Comparison of ENCODE assay signal across 8 mouse cellular contexts in the genomic region with DNA sequence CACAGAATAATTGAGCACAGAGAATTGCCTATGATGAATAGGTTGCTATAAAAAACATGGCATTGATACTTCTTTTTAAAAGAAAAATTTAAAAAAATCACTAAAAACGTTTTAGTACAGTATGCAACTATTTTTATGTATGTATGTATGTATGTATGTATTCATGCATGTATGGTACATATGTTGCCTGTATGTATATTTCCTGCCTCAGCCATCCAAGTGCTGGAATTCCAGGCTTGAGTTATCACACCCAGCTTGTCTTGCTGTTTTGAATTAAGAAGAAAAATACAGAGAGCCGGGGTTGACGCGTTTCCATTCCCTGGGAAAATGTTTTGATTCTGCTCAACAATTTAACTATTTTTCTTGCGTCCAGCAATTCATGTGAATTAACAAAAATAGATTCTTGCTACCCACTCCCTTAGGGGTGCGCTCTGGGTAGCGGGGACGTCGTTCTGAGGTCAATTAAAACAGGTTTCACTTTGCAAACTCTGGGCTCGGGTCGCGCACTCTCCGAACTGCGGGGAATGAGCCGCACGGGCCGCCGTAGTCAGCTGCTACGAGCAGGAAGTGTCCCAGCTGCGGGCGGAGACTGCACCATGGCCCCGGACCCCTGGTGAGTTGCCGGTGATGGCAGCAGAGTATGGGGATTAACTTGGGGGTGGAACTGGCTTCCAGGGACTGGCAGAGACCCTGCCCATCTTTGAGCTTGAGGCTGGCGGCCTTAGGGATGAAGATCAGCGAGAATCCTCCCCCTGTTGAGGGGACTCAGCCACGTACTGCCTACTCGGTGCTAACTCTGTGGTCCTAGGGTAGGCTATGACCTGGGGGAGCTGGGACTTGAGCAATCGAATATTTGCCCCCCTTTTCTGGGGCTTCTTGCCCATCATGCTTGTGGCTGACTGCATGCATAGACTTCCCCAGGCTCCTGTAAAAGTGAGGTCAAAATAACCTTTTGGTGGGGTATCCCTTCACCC. TPM values are rescaled to one million over a fixed set of nuclear protein-coding genes. Genes with fewer than 3 reads are reported as not detected.
DNase-seq lines count a peak whose midpoint lies in the region; ATAC-seq and TF ChIP-seq lines count a peak whose summit lies in the region.

Gene Stx8 (plus strand): TSS at position 289 of the 974 bp plus-strand sequence.

- H3K27me3 ChIP-seq in forebrain, embryonic 15.5 days = no peaks in the 10 kb centered on the region
- H3K27me3 ChIP-seq in lung, embryonic 14.5 days (ENCODE audit: insufficient read depth, low read length) = no peaks in the 10 kb centered on the region
- H3K27me3 ChIP-seq in thymus, adult 2 months (ENCODE audit: control insufficient read depth, insufficient read depth, low read length) = no peaks in the 10 kb centered on the region

- H3K4me2 ChIP-seq in forebrain, embryonic 15.5 days (replicated peaks) = peak within 1 kb of the TSS; percentile 91
- H3K4me2 ChIP-seq in lung, embryonic 14.5 days = peak within 1 kb of the TSS; percentile 85

- H3K4me3 ChIP-seq in forebrain, embryonic 15.5 days = peak within 1 kb of the TSS; percentile 95
- peak within 1 kb of the TSS; percentile 95 for H3K4me3 ChIP-seq in layer of hippocampus, adult 2 months
- H3K4me3 ChIP-seq in lung, embryonic 14.5 days (ENCODE audit: low read depth, low read length) = peak within 1 kb of the TSS; percentile 64
- H3K4me3 ChIP-seq in olfactory bulb, adult 2 months (ENCODE audit: insufficient read depth, low read depth, low read length) = peak within 1 kb of the TSS; percentile 77
- peak within 1 kb of the TSS; percentile 98 for H3K4me3 ChIP-seq in thymus, adult 2 months (ENCODE audit: control insufficient read depth, insufficient read depth, low read length)

- intact Hi-C loops in heart, postnatal 36 days (cut with DNase I) = loop anchor here (2.0 kb wide), 1 partner anchor 69 kb away; no protein-coding TSS in a partner anchor

- DNase-seq in ES-CJ7 (ENCODE audit: low read depth, low spot score) = peak; percentile 88
- peak; percentile 86 for DNase-seq in cerebellum, adult 11 months
- DNase-seq in heart, postnatal 36 days = peak; percentile 95 to 99
- DNase-seq in layer of hippocampus, adult 2 months (ENCODE audit: low spot score in 2 of 2) = peak; percentile 86 to 93
- peak; percentile 94 for DNase-seq in lung, embryonic 14.5 days
- DNase-seq in thymus, adult 2 months = peak; percentile 97

- under 1% methylated on average over 28 of the region's 28 CpGs for WGBS in forebrain, embryonic 15.5 days
- WGBS in lung, embryonic 14.5 days = under 1% methylated on average over 28 of the region's 28 CpGs
- under 1% methylated on average over 28 of the region's 28 CpGs for WGBS in olfactory bulb, adult 2 months
- WGBS in thymus, adult 2 months = under 1% methylated on average over 28 of the region's 28 CpGs

- TF ChIP-seq POLR2A in olfactory bulb, adult 2 months (IDR thresholded peaks at IDR 0.05; ENCODE audit: insufficient read depth, low read depth, low read length) = peak; percentile 40; the same call in 1 of the 2 replicates
- TF ChIP-seq POLR2A in thymus, adult 2 months (IDR thresholded peaks at IDR 0.05; ENCODE audit: control insufficient read depth, extremely low read depth, insufficient read depth, low read length, poor library complexity) = peak; percentile 28; the same call in 1 of the 2 replicates

- H3K4me1 ChIP-seq in forebrain, embryonic 15.5 days = peaks cover 23% of the 10 kb centered on the region
- H3K4me1 ChIP-seq in lung, embryonic 14.5 days (ENCODE audit: insufficient read depth) = no peaks in the 10 kb centered on the region
- H3K4me1 ChIP-seq in olfactory bulb, adult 2 months (ENCODE audit: control insufficient read depth, insufficient read depth, low read length) = peaks cover 10% of the 10 kb centered on the region
- H3K4me1 ChIP-seq in thymus, adult 2 months (replicated peaks; ENCODE audit: control insufficient read depth, insufficient read depth, low read length) = peaks cover 7% of the 10 kb centered on the region; the same call in 1 of the 2 replicates

- 0 out of 2 replicates have a peak, but pooled peaks cover 3% of the 10 kb centered on the region for H3K36me3 ChIP-seq in forebrain, embryonic 15.5 days
- H3K36me3 ChIP-seq in lung, embryonic 14.5 days (ENCODE audit: insufficient read depth) = peaks cover 9% of the 10 kb centered on the region; the same call in 1 of the 2 replicates
- no peaks in the 10 kb centered on the region; the same call in 1 of the 2 replicates for H3K36me3 ChIP-seq in thymus, adult 2 months (ENCODE audit: control insufficient read depth, insufficient read depth, low read length)

- H3K9ac ChIP-seq in forebrain, embryonic 15.5 days (replicated peaks) = peak within 1 kb of the TSS; percentile 88
- H3K9ac ChIP-seq in lung, embryonic 14.5 days = peak within 1 kb of the TSS; percentile 76

- TF ChIP-seq CTCF in layer of hippocampus, adult 2 months (conservative IDR thresholded peaks at IDR 0.05) = no peak
- no peak for TF ChIP-seq CTCF in lung, embryonic 14.5 days (IDR thresholded peaks at IDR 0.05; ENCODE audit: low read depth)
- no peak for TF ChIP-seq CTCF in olfactory bulb, adult 2 months (IDR thresholded peaks at IDR 0.05; ENCODE audit: insufficient read depth, low read depth, low read length)
- TF ChIP-seq CTCF in thymus, adult 2 months (IDR thresholded peaks at IDR 0.05; ENCODE audit: borderline replicate concordance, control insufficient read depth, extremely low read depth, insufficient read depth, low read length, poor library complexity) = peak; percentile 48; the same call in 1 of the 2 replicates

- H3K27ac ChIP-seq in forebrain, embryonic 15.5 days (replicated peaks) = no peak within 1 kb of the TSS
- peak within 1 kb of the TSS; percentile 80 for H3K27ac ChIP-seq in layer of hippocampus, adult 2 months
- peak within 1 kb of the TSS; percentile 55 for H3K27ac ChIP-seq in lung, embryonic 14.5 days (ENCODE audit: low read depth)
- H3K27ac ChIP-seq in olfactory bulb, adult 2 months (ENCODE audit: insufficient read depth, low read depth, low read length) = no peak within 1 kb of the TSS
- no peak within 1 kb of the TSS for H3K27ac ChIP-seq in thymus, adult 2 months (ENCODE audit: control insufficient read depth, insufficient read depth, low read length)

- ATAC-seq in forebrain, embryonic 15.5 days (replicated peaks) = peak; percentile 85
- ATAC-seq in lung, embryonic 14.5 days (ENCODE audit: insufficient read depth) = peak; percentile 86

- H3K9me3 ChIP-seq in forebrain, embryonic 15.5 days = no peaks in the 10 kb centered on the region
- no peaks in the 10 kb centered on the region for H3K9me3 ChIP-seq in lung, embryonic 14.5 days (ENCODE audit: low read depth, low read length)

RNA-seq across cellular contexts. Expression of gene Stx8, which starts in this region (rescaled TPM):
- polyA plus RNA-seq in forebrain, embryonic 15.5 days (2015; fragmentation: Nextera tagmentation; extraction: Ambion mirVana) = 67.6 and 68.6 TPM in 2 replicates
- total RNA-seq in heart, postnatal 36 days (2021) = 10 to 100 TPM; 24.1 to 25.1 TPM
- 10 to 100 TPM; 33.4 to 35.0 TPM for total RNA-seq in layer of hippocampus, adult 2 months (2021)
- polyA plus RNA-seq in lung, embryonic 14.5 days (2014; fragmentation: Nextera tagmentation; extraction: Ambion mirVana) = 48.6 and 52.0 TPM in 2 replicates
- not detected in 2 replicates for polyA plus RNA-seq in olfactory bulb, adult 2 months (2012; ENCODE audit: insufficient read depth, insufficient read length, low replicate concordance, missing spikeins)
- 6.4 and 8.2 TPM in 2 replicates for polyA plus RNA-seq in thymus, adult 2 months (2012; rRNA removed)

Comparison
In these comparisons a context has a peak if more than half of its experiments do, and no peak if none do; other contexts are left out.
1. H3K27ac ChIP-seq: peak in layer of hippocampus, adult 2 months (single experiment) and lung, embryonic 14.5 days (single experiment); none in forebrain, embryonic 15.5 days (single experiment), olfactory bulb, adult 2 months (single experiment) and thymus, adult 2 months (single experiment).
2. Peak in every context shown above with its lines, with median percentiles within 50 percentile points of each other: DNase-seq and H3K4me3 ChIP-seq.